Mouse (Mus musculus) forebrain, embryonic 16.5 days (tissue): ENCODE measurements at regions not wholly inside any gene's neighbourhood (a gene's known extent, or its start where the extent isn't known, plus 50 kb on each side); places are given as distances from the start of the nearest gene placed in this dataset.
"Not testable (repeated sequence)": the region's sequence is repeated elsewhere in the genome, so short reads cannot be mapped to it uniquely, and the experiment has no call there.

Experiments
- ATAC-seq: fragments of 200-750 bp; cut with Nextera tagmentation; 2 replicates; pipeline ENCODE4 v1.8.0; 2017; ENCODE audit warnings: mild to moderate bottlenecking, moderate library complexity
- H3K27ac ChIP-seq: fragments of 300-500 bp; sonication (generic); 2 replicates; pipeline ENCODE4 v1.5.1; 2014; ENCODE audit warnings: low read length, control low read depth
- H3K27me3 ChIP-seq: fragments of 300-500 bp; sonication (generic); replicated peaks from 2 replicates; pipeline ENCODE4 v1.6.1; 2014; ENCODE audit warnings: low read length; ENCODE audit not compliant: control insufficient read depth, insufficient read depth
- H3K36me3 ChIP-seq: fragments of 300-500 bp; sonication (generic); 2 replicates; pipeline ENCODE4 v1.6.1; 2014; ENCODE audit not compliant: control insufficient read depth, insufficient read depth
- H3K4me1 ChIP-seq: fragments of 300-500 bp; sonication (generic); replicated peaks from 2 replicates; pipeline ENCODE4 v1.6.1; 2014; ENCODE audit warnings: low read length; ENCODE audit not compliant: control insufficient read depth, insufficient read depth
- H3K4me2 ChIP-seq: fragments of 300-500 bp; sonication (generic); 2 replicates; pipeline ENCODE4 v1.6.1; 2014; ENCODE audit warnings: mild to moderate bottlenecking, low read length, control low read depth
- H3K4me3 ChIP-seq: fragments of 300-500 bp; sonication (generic); replicated peaks from 2 replicates; pipeline ENCODE4 v1.5.1; 2014; ENCODE audit warnings: mild to moderate bottlenecking, low read length, control low read depth
- H3K9ac ChIP-seq: fragments of 300-500 bp; sonication (generic); replicated peaks from 2 replicates; pipeline ENCODE4 v1.6.1; 2014; ENCODE audit warnings: low read depth, low read length, control low read depth
- H3K9me3 ChIP-seq: fragments of 300-500 bp; sonication (generic); 2 replicates; pipeline ENCODE4 v1.6.1; 2016; ENCODE audit warnings: low read length; ENCODE audit not compliant: control insufficient read depth
- WGBS: fragments of 180-500 bp; shearing (Covaris S2); extraction: QIAGEN DNeasy Blood & Tissue Kit; methylation state at CpG from one replicate; pipeline ENCODE4 v1.1.7; 2014; 5-methylcytosine and 5-hydroxymethylcytosine counted together

- no peak overlapping the region for H3K27ac ChIP-seq
- no peaks in the 10 kb centered on the region for H3K4me1 ChIP-seq
- no peaks in the 10 kb centered on the region for H3K27me3 ChIP-seq
- no peak overlapping the region for H3K4me3 ChIP-seq
- no peak overlapping the region for H3K9ac ChIP-seq
- 81% methylated on average over 2 of the region's 2 CpGs for WGBS
- no peak for ATAC-seq
- H3K36me3 ChIP-seq = no peaks in the 10 kb centered on the region
- no peaks in the 10 kb centered on the region for H3K9me3 ChIP-seq
- no peak overlapping the region for H3K4me2 ChIP-seq
Measured at GRCm38 (mm10) chr12:48062620-48062942, 1243.9 kb upstream of the Nova1 start.

DNA sequence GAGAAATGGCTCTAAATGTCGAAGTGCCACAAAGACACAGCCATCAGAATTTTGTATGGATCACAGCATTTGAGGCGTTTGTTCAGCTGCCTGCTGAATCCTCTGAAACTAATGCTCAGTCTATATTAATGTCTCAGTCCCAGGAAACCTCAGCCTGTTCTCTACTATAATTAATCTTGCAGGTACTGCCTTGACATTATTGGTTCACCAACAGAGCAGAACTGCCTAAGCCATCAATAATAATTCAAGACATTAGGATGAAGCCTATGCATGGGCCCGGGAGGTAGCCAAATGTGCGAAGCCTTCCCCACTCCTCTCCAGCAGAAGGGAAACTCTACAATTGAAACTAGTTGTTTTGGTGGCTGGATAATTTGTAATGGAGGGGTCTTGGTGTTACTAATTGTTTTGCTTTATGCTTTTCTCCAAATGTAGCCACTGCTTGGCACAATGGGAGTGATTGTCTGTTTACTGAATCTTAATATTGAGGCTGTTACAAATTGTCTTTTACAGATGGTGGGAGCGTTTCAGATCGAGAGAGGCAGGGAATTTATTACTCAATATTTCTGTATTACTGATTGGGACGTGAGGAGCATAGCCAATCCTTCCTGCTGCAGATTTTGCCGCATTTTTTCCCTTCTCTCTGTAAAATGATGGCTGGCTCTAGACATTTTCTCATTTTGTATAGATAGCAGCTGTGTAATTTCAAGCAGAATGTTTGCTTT, 1243.3 kb upstream of the Nova1 start:
- peak; percentile 52 for ATAC-seq
- H3K27me3 ChIP-seq = no peaks in the 10 kb centered on the region

GRCm38 (mm10) chr12:48020416-48020815, 1201.7 kb upstream of the Nova1 start:
- Histone ChIP-seq H3K4me2 (no peak overlapping the region), H3K4me1 (no peaks in the 10 kb centered on the region), H3K9ac (no peak overlapping the region), H3K36me3 (no peaks in the 10 kb centered on the region), H3K27ac (no peak overlapping the region), H3K4me3 (no peak overlapping the region), H3K27me3 (no peaks in the 10 kb centered on the region), H3K9me3 (no peaks in the 10 kb centered on the region)
- ATAC-seq = no peak

More for the DNA sequence above, 1243.3 kb upstream of the Nova1 start:
- no peak overlapping the region for H3K9ac ChIP-seq
- no peaks in the 10 kb centered on the region for H3K36me3 ChIP-seq
- no peak overlapping the region for H3K27ac ChIP-seq
- no peaks in the 10 kb centered on the region for H3K9me3 ChIP-seq
- 68% methylated on average over 8 of the region's 8 CpGs for WGBS
- H3K4me1 ChIP-seq = no peaks in the 10 kb centered on the region
- no peak overlapping the region for H3K4me2 ChIP-seq
- no peak overlapping the region for H3K4me3 ChIP-seq

DNA sequence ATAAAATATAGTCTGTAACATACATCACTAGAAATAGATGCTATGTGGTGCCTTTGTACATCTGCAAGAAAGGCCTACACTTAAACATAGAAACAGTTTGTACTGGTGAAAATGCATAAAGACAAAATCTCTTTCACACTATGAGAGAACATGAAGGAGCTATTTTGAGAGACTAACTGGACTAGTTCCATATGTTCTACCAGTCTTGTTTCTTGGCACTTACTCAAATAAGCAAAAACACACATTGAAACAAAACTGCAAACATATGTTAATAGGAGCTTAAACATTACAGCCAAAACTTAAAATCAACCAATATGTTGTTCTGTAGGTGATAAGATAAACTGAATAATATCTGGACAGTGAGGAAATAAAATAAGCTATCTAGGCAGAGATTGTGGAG, 1157.1 kb upstream of the Nova1 start:
- Histone ChIP-seq H3K4me1 (no peaks in the 10 kb centered on the region), H3K9me3 (no peaks in the 10 kb centered on the region), H3K27me3 (0 out of 2 replicates have a peak, but pooled peaks cover 2% of the 10 kb centered on the region), H3K9ac (no peak overlapping the region), H3K27ac (no peak overlapping the region), H3K4me2 (no peak overlapping the region), H3K4me3 (no peak overlapping the region), H3K36me3 (no peaks in the 10 kb centered on the region)
- peak; percentile 47; the same call in 1 of the 2 replicates for ATAC-seq

DNA sequence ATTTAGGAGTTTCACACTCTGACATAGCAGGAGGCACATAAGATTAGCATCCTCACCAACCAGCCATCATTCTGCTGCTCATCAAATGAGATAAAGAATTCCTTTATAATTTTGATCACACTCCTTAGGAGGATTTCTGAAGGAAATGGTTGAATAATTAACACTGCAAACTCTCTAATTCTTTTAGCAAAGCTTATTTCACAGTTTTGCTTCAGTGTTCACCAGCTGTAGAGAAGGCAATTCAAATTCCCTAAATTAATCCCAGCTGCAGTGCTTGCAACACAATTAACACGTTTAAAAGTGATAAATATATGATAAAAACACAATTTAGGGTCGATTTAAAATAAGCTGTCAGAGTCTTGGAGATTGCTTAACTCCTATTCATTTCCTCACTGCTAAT, 1150.9 kb upstream of the Nova1 start:
- H3K4me1 ChIP-seq = no peaks in the 10 kb centered on the region
- H3K4me2 ChIP-seq = no peak overlapping the region
- peak; percentile 63; the same call in 1 of the 2 replicates for ATAC-seq
- H3K9me3 ChIP-seq = no peaks in the 10 kb centered on the region
- H3K9ac ChIP-seq = no peak overlapping the region
- H3K27ac ChIP-seq = no peak overlapping the region
- no peak overlapping the region for H3K4me3 ChIP-seq
- no peaks in the 10 kb centered on the region for H3K36me3 ChIP-seq
- 0 out of 2 replicates have a peak, but pooled peaks cover 2% of the 10 kb centered on the region for H3K27me3 ChIP-seq
- 20% methylated on average over 2 of the region's 2 CpGs for whole genome bisulfite sequencing

DNA sequence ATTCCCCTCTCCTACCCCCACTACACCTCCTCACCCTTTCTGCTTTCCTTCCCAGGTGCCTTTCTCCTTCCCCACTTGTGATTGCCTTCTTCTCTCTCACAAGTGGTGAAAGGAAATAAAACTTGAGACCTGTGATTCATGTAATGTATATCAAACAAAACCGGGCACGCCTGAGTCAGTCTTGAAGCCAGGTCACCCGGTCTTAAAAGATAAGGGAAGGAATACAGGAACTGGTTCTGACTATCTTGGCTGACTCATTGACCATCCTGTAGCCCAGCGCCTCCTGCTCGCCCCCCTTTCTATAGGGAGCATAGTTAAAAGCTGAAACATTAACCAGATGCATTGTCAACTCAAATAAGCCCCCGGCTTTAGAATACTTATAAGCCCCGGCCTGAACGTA, 1135.6 kb upstream of the Nova1 start:
- Histone ChIP-seq H3K9me3 (no peaks in the 10 kb centered on the region), H3K4me3 (no peak overlapping the region), H3K27me3 (no peaks in the 10 kb centered on the region), H3K9ac (no peak overlapping the region), H3K4me1 (no peaks in the 10 kb centered on the region), H3K27ac (no peak overlapping the region), H3K36me3 (no peaks in the 10 kb centered on the region), H3K4me2 (no peak overlapping the region)
- ATAC-seq = no peak
- 88% methylated on average over 8 of the region's 8 CpGs for WGBS

GRCm38 (mm10) chr12:47939491-47939890, 1120.8 kb upstream of the Nova1 start:
- H3K27ac ChIP-seq, H3K27me3 ChIP-seq, H3K4me1 ChIP-seq, H3K36me3 ChIP-seq, H3K4me3 ChIP-seq, ATAC-seq, H3K9me3 ChIP-seq, H3K9ac ChIP-seq, H3K4me2 ChIP-seq: not testable (repeated sequence)
- 29% methylated on average over 2 of the region's 2 CpGs for WGBS

- H3K9ac ChIP-seq = no peak overlapping the region
- no peak overlapping the region for H3K4me2 ChIP-seq
- no peaks in the 10 kb centered on the region for H3K36me3 ChIP-seq
- WGBS = 62% methylated on average over 2 of the region's 2 CpGs
- no peaks in the 10 kb centered on the region for H3K27me3 ChIP-seq
- no peaks in the 10 kb centered on the region for H3K9me3 ChIP-seq
- ATAC-seq = no peak
- no peak overlapping the region for H3K4me3 ChIP-seq
- H3K4me1 ChIP-seq = no peaks in the 10 kb centered on the region
- no peak overlapping the region for H3K27ac ChIP-seq
Measured at GRCm38 (mm10) chr12:47927007-47927406, 1108.3 kb upstream of the Nova1 start.
